Mouse (Mus musculus) liver, postnatal 0 days (tissue): ENCODE data around the gene Cry1. TPM values are rescaled to one million over a fixed set of nuclear protein-coding genes. Genes with fewer than 3 reads are reported as not detected.

Source experiments
- ATAC-seq: fragments of 200-750 bp; cut with Nextera tagmentation; 2 replicates; pipeline ENCODE4 v1.8.0; 2017; ENCODE audit warnings: mild to moderate bottlenecking, moderate library complexity
- DNase-seq: peaks from one replicate; pipeline ENCODE4 v3.0.0-alpha.2; 2016
- H3K27ac ChIP-seq: fragments of 300-500 bp; sonication (generic); 2 replicates; pipeline ENCODE4 v1.5.1; 2014; ENCODE audit warnings: antibody characterized with exemption, moderate library complexity, mild to moderate bottlenecking, low read depth
- H3K27me3 ChIP-seq: fragments of 300-500 bp; sonication (generic); 2 replicates; pipeline ENCODE4 v1.6.1; 2014; ENCODE audit warnings: low read length, control low read depth, mixed read lengths; ENCODE audit not compliant: insufficient read depth
- H3K36me3 ChIP-seq: fragments of 300-500 bp; sonication (generic); replicated peaks from 2 replicates; pipeline ENCODE4 v1.6.1; 2014; ENCODE audit warnings: mild to moderate bottlenecking, control low read depth, low read length, moderate library complexity, mixed read lengths; ENCODE audit not compliant: insufficient read depth
- H3K4me1 ChIP-seq: fragments of 300-500 bp; sonication (generic); 2 replicates; pipeline ENCODE4 v1.6.1; 2014; ENCODE audit warnings: antibody characterized with exemption, mild to moderate bottlenecking, control low read depth; ENCODE audit not compliant: insufficient read depth
- H3K4me2 ChIP-seq: fragments of 300-500 bp; sonication (generic); 2 replicates; pipeline ENCODE4 v1.6.1; 2014; ENCODE audit warnings: low read depth, mild to moderate bottlenecking, low read length, moderate library complexity, mixed read lengths
- H3K4me3 ChIP-seq: fragments of 300-500 bp; sonication (generic); 2 replicates; pipeline ENCODE4 v1.5.1; 2014; ENCODE audit warnings: low read depth, low read length
- H3K9ac ChIP-seq: fragments of 300-500 bp; sonication (generic); replicated peaks from 2 replicates; pipeline ENCODE4 v1.6.1; 2014; ENCODE audit warnings: mild to moderate bottlenecking, moderate library complexity
- H3K9me3 ChIP-seq: fragments of 300-500 bp; sonication (generic); 2 replicates; pipeline ENCODE4 v1.6.1; 2016; ENCODE audit warnings: mild to moderate bottlenecking, control low read depth, low read length, mixed read lengths
- CTCF ChIP-seq: sonication (generic); IDR thresholded peaks from 2 replicates; pipeline ENCODE4 v1.5.1; 2016; ENCODE audit warnings: antibody characterized with exemption, low read depth
- EP300 ChIP-seq: IDR thresholded peaks from 2 replicates; pipeline ENCODE4 v1.6.1; 2016; ENCODE audit warnings: antibody characterized with exemption, low read depth, mild to moderate bottlenecking
- WGBS: fragments of 180-500 bp; shearing (Covaris S2); extraction: QIAGEN DNeasy Blood & Tissue Kit; methylation state at CpG from one replicate; pipeline ENCODE4 v1.1.7; 2014; ENCODE audit not compliant: insufficient replicate concordance; 5-methylcytosine and 5-hydroxymethylcytosine counted together
- polyA plus RNA-seq: library from polyadenylated mRNA; unstranded; fragments of >200 nt; fragmentation: Nextera tagmentation; extraction: Ambion mirVana; gene quantifications from 2 replicates; pipeline ENCODE4 v1.2.1, GENCODE M21; 2015

Cry1 gene
- polyA plus RNA-seq, 1 experiment from 2014 or later, result 8.2 TPM

DNA sequence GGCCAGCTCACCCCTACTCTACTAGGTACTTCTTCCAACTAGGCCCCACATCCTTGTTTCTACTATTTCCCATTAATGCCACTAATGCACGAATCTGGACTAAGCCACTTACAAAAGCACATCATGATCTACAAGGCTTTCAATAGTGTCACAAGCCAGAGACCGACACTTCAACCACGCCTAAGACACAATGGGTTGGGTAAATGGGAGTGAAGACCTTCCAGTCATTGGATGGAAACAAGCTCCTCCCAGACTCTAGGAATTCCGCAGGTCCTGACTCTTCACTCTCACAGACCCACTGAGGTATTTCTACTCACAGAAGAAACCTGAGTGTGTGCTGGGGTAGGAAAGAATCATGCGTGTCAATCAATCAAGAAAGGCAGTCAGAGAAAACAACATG is 19.6 kb downstream of the Cry1 start:
- DNase-seq (no peak), ATAC-seq (no peak)
- H3K9ac ChIP-seq, result no peak overlapping the region
- no peak overlapping the region for H3K27ac ChIP-seq
- no peaks in the 10 kb centered on the region for H3K36me3 ChIP-seq
- TF ChIP-seq CTCF (no peak), EP300 (no peak)
- 84% methylated on average over 5 of the region's 5 CpGs for WGBS
- H3K4me3 ChIP-seq, result no peak overlapping the region
- H3K9me3 ChIP-seq, result no peaks in the 10 kb centered on the region
- no peak overlapping the region for H3K4me2 ChIP-seq
- H3K4me1 ChIP-seq, result peaks cover under 1% of the 10 kb centered on the region
- H3K27me3 ChIP-seq, result no peaks in the 10 kb centered on the region

DNA sequence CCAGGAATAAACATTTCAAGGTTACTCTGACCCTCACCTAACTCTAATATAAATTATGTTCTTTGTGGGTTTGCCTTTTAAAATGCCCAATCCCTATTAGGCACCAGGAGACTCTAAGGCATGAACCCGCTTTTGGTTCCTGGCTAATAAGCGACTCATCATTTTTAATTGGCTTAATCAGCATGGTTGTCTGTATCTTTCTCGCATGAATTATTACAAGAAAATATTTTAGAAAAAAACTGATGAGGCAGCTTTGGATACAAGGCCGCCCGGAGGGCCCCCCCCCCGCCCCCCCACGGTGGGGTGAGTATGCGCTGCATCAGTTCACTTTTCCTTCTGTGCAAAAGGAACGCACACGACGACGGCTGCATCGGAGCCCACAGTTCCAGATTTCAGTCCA is 20.1 kb downstream of the Cry1 start:
- TF ChIP-seq CTCF, result no peak
- TF ChIP-seq EP300, result no peak
- DNase-seq (no peak), ATAC-seq (no peak)
- no peak overlapping the region for H3K4me3 ChIP-seq
- WGBS, result 86% methylated on average over 13 of the region's 13 CpGs
- peaks cover 3% of the 10 kb centered on the region for H3K4me1 ChIP-seq
- H3K27ac ChIP-seq, result no peak overlapping the region
- no peaks in the 10 kb centered on the region for H3K27me3 ChIP-seq
- no peak overlapping the region for H3K4me2 ChIP-seq
- no peaks in the 10 kb centered on the region for H3K36me3 ChIP-seq
- H3K9ac ChIP-seq, result no peak overlapping the region
- H3K9me3 ChIP-seq, result no peaks in the 10 kb centered on the region

DNA sequence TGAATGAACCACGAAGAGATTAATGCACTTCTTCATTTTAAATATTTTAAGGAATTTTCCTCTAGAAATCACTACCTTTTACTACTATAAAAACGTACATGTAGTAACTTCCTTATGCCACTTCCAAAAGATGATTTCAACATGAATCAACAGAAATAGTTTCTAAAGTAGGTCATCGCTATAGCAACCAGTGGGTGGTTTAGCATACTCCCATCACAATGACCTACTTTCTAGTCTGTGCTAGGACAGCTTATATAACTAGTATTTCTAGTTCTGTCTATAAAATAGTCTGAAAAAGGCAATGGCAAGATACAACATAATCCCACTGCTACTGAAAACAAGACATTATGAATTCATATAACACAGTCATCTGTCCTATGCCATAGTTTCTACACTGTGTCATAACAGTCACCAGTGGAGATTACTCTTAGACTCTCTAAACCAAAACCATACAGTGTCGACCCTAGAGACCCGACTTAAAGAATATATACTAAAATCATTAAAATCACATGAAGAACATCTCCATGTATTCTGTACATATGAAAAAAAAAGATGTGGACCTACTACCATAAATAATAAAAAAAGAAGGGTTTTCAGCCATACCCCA is 23.0 kb downstream of the Cry1 start:
- peaks cover 3% of the 10 kb centered on the region for H3K4me1 ChIP-seq
- H3K27ac ChIP-seq, result peak overlapping the region; percentile 67; the same call in 1 of the 2 replicates
- ATAC-seq (peak; percentile 92), DNase-seq (no peak)
- H3K9ac ChIP-seq, result no peak overlapping the region
- no peak for TF ChIP-seq EP300
- TF ChIP-seq CTCF, result no peak
- H3K9me3 ChIP-seq, result no peaks in the 10 kb centered on the region
- 57% methylated on average over 5 of the region's 5 CpGs for WGBS
- H3K36me3 ChIP-seq, result no peaks in the 10 kb centered on the region
- H3K27me3 ChIP-seq, result no peaks in the 10 kb centered on the region
- H3K4me2 ChIP-seq, result no peak overlapping the region
- no peak overlapping the region for H3K4me3 ChIP-seq

DNA sequence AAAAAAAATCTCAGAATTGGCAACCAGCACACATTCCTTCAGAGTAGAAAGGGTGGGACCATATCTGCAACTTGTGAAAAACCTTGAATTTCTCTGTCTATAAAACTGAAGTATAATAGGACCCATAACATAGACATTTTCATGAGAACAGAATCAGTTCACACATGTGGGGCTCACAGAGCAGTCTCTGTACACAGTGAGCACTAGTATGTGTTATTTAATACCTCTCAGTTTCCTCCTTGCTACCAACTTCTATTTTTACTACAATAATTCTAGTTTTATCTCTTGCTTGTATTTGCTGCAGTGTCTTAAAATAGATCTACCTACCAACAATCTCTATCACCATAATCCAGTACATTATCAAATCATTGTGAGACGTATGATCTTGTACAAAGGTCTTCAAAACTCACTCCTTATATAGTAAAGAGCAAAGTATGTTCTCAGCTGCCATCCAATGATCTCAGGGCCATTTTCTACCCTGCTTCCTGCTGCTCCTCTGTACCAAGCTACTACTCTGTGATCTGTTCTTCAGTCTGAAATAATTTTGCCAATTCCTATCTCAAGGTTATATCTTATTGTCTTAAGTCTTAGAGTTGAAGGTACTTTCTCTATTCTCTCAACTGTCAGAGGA is 24.8 kb downstream of the Cry1 start:
- TF ChIP-seq EP300, result no peak
- WGBS, result 65% methylated on average over 1 of the region's 1 CpGs
- H3K4me1 ChIP-seq, result peaks cover 3% of the 10 kb centered on the region
- ATAC-seq (no peak), DNase-seq (no peak)
- no peak overlapping the region for H3K4me2 ChIP-seq
- H3K4me3 ChIP-seq, result no peak overlapping the region
- H3K27me3 ChIP-seq, result no peaks in the 10 kb centered on the region
- no peaks in the 10 kb centered on the region for H3K9me3 ChIP-seq
- H3K36me3 ChIP-seq, result no peaks in the 10 kb centered on the region; the same call in 1 of the 2 replicates
- no peak overlapping the region for H3K27ac ChIP-seq
- H3K9ac ChIP-seq, result no peak overlapping the region

DNA sequence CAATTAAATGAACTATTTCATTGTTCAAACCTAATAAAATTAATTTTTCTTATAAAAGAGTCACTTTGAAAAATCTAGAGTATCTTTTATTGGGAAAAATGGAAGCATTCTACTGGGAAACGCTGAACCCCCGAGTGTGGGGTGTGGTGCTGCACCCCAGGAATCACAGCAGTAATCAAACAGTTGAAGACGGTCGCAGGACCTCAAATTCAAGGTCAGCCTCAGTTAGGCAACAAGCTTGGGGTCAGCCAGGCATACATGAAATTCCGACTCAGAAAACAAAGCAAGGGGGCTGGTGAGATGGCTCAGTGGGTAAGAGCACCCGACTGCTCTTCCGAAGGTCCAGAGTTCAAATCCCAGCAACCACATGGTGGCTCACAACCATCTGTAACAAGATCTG is 27.4 kb downstream of the Cry1 start:
- TF ChIP-seq EP300, result no peak
- TF ChIP-seq CTCF, result no peak

DNA sequence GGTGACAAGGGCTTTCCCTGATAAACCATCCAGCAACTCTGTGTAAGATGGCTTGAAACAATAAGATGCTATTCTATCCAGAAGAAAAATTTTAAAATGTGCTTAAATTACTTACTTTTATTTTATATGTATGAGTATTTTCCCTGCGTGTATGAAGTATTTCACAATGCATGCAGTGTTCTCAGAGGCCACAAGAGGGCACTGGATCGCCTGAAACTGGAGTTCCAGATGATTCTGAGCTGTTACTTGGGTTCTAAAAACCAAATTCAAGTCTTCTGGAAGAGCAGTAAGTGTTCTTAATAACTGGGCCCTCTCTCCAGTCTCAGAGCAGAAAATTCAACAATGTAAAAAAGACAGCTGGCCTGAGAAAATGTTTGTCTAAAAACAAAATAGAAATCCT is 30.7 kb downstream of the Cry1 start:
- no peaks in the 10 kb centered on the region for H3K9me3 ChIP-seq
- no peaks in the 10 kb centered on the region for H3K27me3 ChIP-seq
- no peak overlapping the region for H3K4me3 ChIP-seq
- peak; percentile 57 for DNase-seq
- H3K4me2 ChIP-seq, result no peak overlapping the region
- TF ChIP-seq CTCF (peak; percentile 81), EP300 (no peak)
- peak; percentile 59 for ATAC-seq
- 5% methylated on average over 2 of the region's 2 CpGs for WGBS
- no peak overlapping the region for H3K27ac ChIP-seq
- no peaks in the 10 kb centered on the region for H3K4me1 ChIP-seq
- H3K36me3 ChIP-seq, result peaks cover 2% of the 10 kb centered on the region; the same call in 1 of the 2 replicates
- no peak overlapping the region for H3K9ac ChIP-seq

More for the DNA sequence above, 27.4 kb downstream of the Cry1 start:
- Histone ChIP-seq H3K4me2 (no peak overlapping the region), H3K27me3 (no peaks in the 10 kb centered on the region), H3K4me3 (no peak overlapping the region), H3K4me1 (peaks cover 3% of the 10 kb centered on the region), H3K9ac (no peak overlapping the region), H3K36me3 (no peaks in the 10 kb centered on the region; the same call in 1 of the 2 replicates), H3K27ac (no peak overlapping the region), H3K9me3 (no peaks in the 10 kb centered on the region)
- DNase-seq (no peak), ATAC-seq (no peak)
- WGBS, result 83% methylated on average over 7 of the region's 7 CpGs
